Mouse (Mus musculus) midbrain, embryonic 11.5 days (tissue): ENCODE results near the gene Zfp592. TPM values are rescaled to one million over a fixed set of nuclear protein-coding genes. Genes with fewer than 3 reads are reported as not detected.

ENCODE experiments used
- ATAC-seq: fragments of 200-750 bp; cut with Nextera tagmentation; 2 replicates; pipeline ENCODE4 v1.8.0; 2017; ENCODE audit warnings: moderate TSS enrichment, moderate library complexity; ENCODE audit not compliant: low FRiP score
- DNase-seq: peaks from one replicate; pipeline ENCODE4 v3.0.0; 2015; ENCODE audit warnings: low spot score; ENCODE audit errors: missing footprints
- H3K27ac ChIP-seq: fragments of 300-500 bp; sonication (generic); 2 replicates; pipeline ENCODE4 v1.5.1; 2014; ENCODE audit warnings: low read depth, low read length
- H3K27me3 ChIP-seq: fragments of 300-500 bp; sonication (generic); 2 replicates; pipeline ENCODE4 v1.6.1; 2014; ENCODE audit warnings: mild to moderate bottlenecking, low read length, moderate library complexity, mixed read lengths; ENCODE audit not compliant: control insufficient read depth, insufficient read depth
- H3K36me3 ChIP-seq: fragments of 300-500 bp; sonication (generic); 2 replicates; pipeline ENCODE4 v1.6.1; 2014; ENCODE audit warnings: mild to moderate bottlenecking, low read length, moderate library complexity, mixed read lengths; ENCODE audit not compliant: control insufficient read depth, insufficient read depth
- H3K4me1 ChIP-seq: fragments of 300-500 bp; sonication (generic); 2 replicates; pipeline ENCODE4 v1.6.1; 2014; ENCODE audit warnings: low read length; ENCODE audit not compliant: control insufficient read depth, insufficient read depth
- H3K4me2 ChIP-seq: fragments of 300-500 bp; sonication (generic); 2 replicates; pipeline ENCODE4 v1.6.1; 2014; ENCODE audit warnings: mild to moderate bottlenecking, moderate library complexity
- H3K4me3 ChIP-seq: fragments of 300-500 bp; sonication (generic); 2 replicates; pipeline ENCODE4 v1.5.1; 2014; ENCODE audit warnings: low read depth, low read length
- H3K9ac ChIP-seq: fragments of 300-500 bp; sonication (generic); 2 replicates; pipeline ENCODE4 v1.6.1; 2014; ENCODE audit warnings: low read length
- H3K9me3 ChIP-seq: fragments of 300-500 bp; sonication (generic); 2 replicates; pipeline ENCODE4 v1.6.1; 2016; ENCODE audit warnings: low read length; ENCODE audit not compliant: control insufficient read depth
- WGBS: fragments of 180-500 bp; shearing (Covaris S2); extraction: QIAGEN DNeasy Blood & Tissue Kit; methylation state at CpG from one replicate; pipeline ENCODE4 v1.1.7; 2014; 5-methylcytosine and 5-hydroxymethylcytosine counted together
- polyA plus RNA-seq: library from polyadenylated mRNA; unstranded; fragments of >200 nt; fragmentation: Nextera tagmentation; extraction: Ambion mirVana; gene quantifications from 2 replicates; pipeline ENCODE4 v1.2.1, GENCODE M21; 2014

The Zfp592 gene
- polyA plus RNA-seq, 1 experiment from 2014 or later = 13.6 TPM

- no peak overlapping the region for H3K4me2 ChIP-seq
- no peak overlapping the region for H3K27ac ChIP-seq
- H3K9ac ChIP-seq = no peak overlapping the region
- no peaks in the 10 kb centered on the region for H3K36me3 ChIP-seq
- no peaks in the 10 kb centered on the region for H3K4me1 ChIP-seq
- H3K27me3 ChIP-seq = no peaks in the 10 kb centered on the region
- ATAC-seq (no peak), DNase-seq (no peak)
- no peak overlapping the region for H3K4me3 ChIP-seq
- H3K9me3 ChIP-seq = no peaks in the 10 kb centered on the region
- 68% methylated on average over 2 of the region's 2 CpGs for WGBS
Measured at GRCm38 (mm10) chr7:81060908-81061307, 67.4 kb downstream of the Zfp592 start.

GRCm38 (mm10) chr7:81061936-81062335 is 68.5 kb downstream of the Zfp592 start:
- DNase-seq (no peak), ATAC-seq (no peak)
- H3K9ac ChIP-seq = no peak overlapping the region
- H3K9me3 ChIP-seq = no peaks in the 10 kb centered on the region
- H3K4me1 ChIP-seq = no peaks in the 10 kb centered on the region
- no peak overlapping the region for H3K4me2 ChIP-seq
- H3K27me3 ChIP-seq = no peaks in the 10 kb centered on the region
- no peaks in the 10 kb centered on the region for H3K36me3 ChIP-seq
- H3K27ac ChIP-seq = no peak overlapping the region
- H3K4me3 ChIP-seq = no peak overlapping the region
- WGBS = 90% methylated on average over 11 of the region's 11 CpGs

- no peaks in the 10 kb centered on the region for H3K27me3 ChIP-seq
- no peak overlapping the region for H3K27ac ChIP-seq
- no peak overlapping the region for H3K4me3 ChIP-seq
- H3K4me1 ChIP-seq = no peaks in the 10 kb centered on the region
- no peak overlapping the region for H3K4me2 ChIP-seq
- no peaks in the 10 kb centered on the region for H3K9me3 ChIP-seq
- H3K9ac ChIP-seq = no peak overlapping the region
- no peak for ATAC-seq
- no peak for DNase-seq
- H3K36me3 ChIP-seq = no peaks in the 10 kb centered on the region
- WGBS = 69% methylated on average over 9 of the region's 9 CpGs
Measured at GRCm38 (mm10) chr7:81063332-81063731, 69.9 kb downstream of the Zfp592 start.

- Histone ChIP-seq H3K9ac (no peak overlapping the region), H3K4me2 (no peak overlapping the region), H3K36me3 (no peaks in the 10 kb centered on the region), H3K4me3 (no peak overlapping the region), H3K27ac (no peak overlapping the region), H3K27me3 (no peaks in the 10 kb centered on the region), H3K9me3 (no peaks in the 10 kb centered on the region), H3K4me1 (no peaks in the 10 kb centered on the region)
- DNase-seq (no peak), ATAC-seq (no peak)
- 60% methylated on average over 6 of the region's 6 CpGs for WGBS
Measured at GRCm38 (mm10) chr7:81066714-81067113, 73.2 kb downstream of the Zfp592 start.

GRCm38 (mm10) chr7:81072463-81072862 is 79.0 kb downstream of the Zfp592 start:
- no peaks in the 10 kb centered on the region for H3K4me1 ChIP-seq
- no peak overlapping the region for H3K4me3 ChIP-seq
- 60% methylated on average over 5 of the region's 5 CpGs for WGBS
- no peak overlapping the region for H3K9ac ChIP-seq
- no peaks in the 10 kb centered on the region for H3K9me3 ChIP-seq
- H3K27ac ChIP-seq = no peak overlapping the region
- DNase-seq = no peak
- ATAC-seq = no peak
- H3K27me3 ChIP-seq = no peaks in the 10 kb centered on the region
- H3K36me3 ChIP-seq = no peaks in the 10 kb centered on the region
- H3K4me2 ChIP-seq = no peak overlapping the region

GRCm38 (mm10) chr7:81073273-81073672 is 79.8 kb downstream of the Zfp592 start:
- Histone ChIP-seq H3K27ac (no peak overlapping the region), H3K9ac (no peak overlapping the region), H3K4me3 (no peak overlapping the region), H3K4me1 (no peaks in the 10 kb centered on the region), H3K9me3 (no peaks in the 10 kb centered on the region), H3K27me3 (no peaks in the 10 kb centered on the region), H3K4me2 (no peak overlapping the region), H3K36me3 (no peaks in the 10 kb centered on the region)
- 83% methylated on average over 5 of the region's 5 CpGs for WGBS
- DNase-seq (no peak), ATAC-seq (no peak)

GRCm38 (mm10) chr7:81074546-81074945 is 81.1 kb downstream of the Zfp592 start:
- 64% methylated on average over 9 of the region's 9 CpGs for WGBS
- ATAC-seq (no peak), DNase-seq (no peak)

GRCm38 (mm10) chr7:81075299-81075698 is 81.8 kb downstream of the Zfp592 start:
- no peak overlapping the region for H3K4me2 ChIP-seq
- no peaks in the 10 kb centered on the region for H3K36me3 ChIP-seq
- no peaks in the 10 kb centered on the region for H3K27me3 ChIP-seq
- WGBS = 76% methylated on average over 7 of the region's 7 CpGs
- H3K4me1 ChIP-seq = no peaks in the 10 kb centered on the region
- H3K9me3 ChIP-seq = no peaks in the 10 kb centered on the region
- ATAC-seq = no peak
- H3K27ac ChIP-seq = no peak overlapping the region
- H3K4me3 ChIP-seq = no peak overlapping the region
- no peak for DNase-seq
- no peak overlapping the region for H3K9ac ChIP-seq

More at GRCm38 (mm10) chr7:81074546-81074945, 81.1 kb downstream of the Zfp592 start:
- Histone ChIP-seq H3K27ac (no peak overlapping the region), H3K27me3 (no peaks in the 10 kb centered on the region), H3K4me1 (no peaks in the 10 kb centered on the region), H3K9ac (no peak overlapping the region), H3K4me3 (no peak overlapping the region), H3K4me2 (no peak overlapping the region), H3K36me3 (no peaks in the 10 kb centered on the region), H3K9me3 (no peaks in the 10 kb centered on the region)

- Histone ChIP-seq H3K4me3 (no peak overlapping the region), H3K9ac (no peak overlapping the region), H3K27me3 (no peaks in the 10 kb centered on the region), H3K27ac (no peak overlapping the region), H3K9me3 (no peaks in the 10 kb centered on the region), H3K4me2 (no peak overlapping the region), H3K4me1 (no peaks in the 10 kb centered on the region), H3K36me3 (no peaks in the 10 kb centered on the region)
- DNase-seq (no peak), ATAC-seq (no peak)
- WGBS = 76% methylated on average over 5 of the region's 5 CpGs
Measured at GRCm38 (mm10) chr7:81075732-81076131, 82.3 kb downstream of the Zfp592 start.

GRCm38 (mm10) chr7:81077009-81077408 is 83.5 kb downstream of the Zfp592 start:
- WGBS = 77% methylated on average over 6 of the region's 6 CpGs

More at GRCm38 (mm10) chr7:81077009-81077408, 83.5 kb downstream of the Zfp592 start:
- Histone ChIP-seq H3K4me2 (no peak overlapping the region), H3K27me3 (no peaks in the 10 kb centered on the region), H3K4me1 (no peaks in the 10 kb centered on the region), H3K9me3 (no peaks in the 10 kb centered on the region), H3K27ac (no peak overlapping the region), H3K4me3 (no peak overlapping the region), H3K36me3 (no peaks in the 10 kb centered on the region), H3K9ac (no peak overlapping the region)
- DNase-seq (no peak), ATAC-seq (no peak)
